Comparison of ENCODE assay signal across 20 mouse cellular contexts in the genomic region with DNA sequence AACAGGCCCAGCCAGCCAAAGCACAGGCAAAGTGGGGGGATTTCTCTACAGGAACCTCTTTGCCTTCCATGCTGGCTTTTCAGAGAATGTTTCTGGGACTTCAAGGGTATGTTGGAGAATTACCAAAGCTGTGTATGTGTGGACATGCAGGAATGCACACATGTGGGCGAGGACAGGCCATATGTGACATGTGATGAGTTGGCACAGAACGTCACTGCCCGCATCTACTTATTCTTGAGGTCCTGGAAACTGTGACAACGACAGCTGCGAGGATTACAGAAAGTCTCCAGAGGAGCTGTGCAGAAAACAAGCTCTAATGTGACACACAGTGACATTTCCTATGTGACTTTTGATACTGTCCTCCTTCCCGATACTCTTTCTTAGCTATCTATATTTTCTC. TPM values are rescaled to one million over a fixed set of nuclear protein-coding genes. Genes with fewer than 3 reads are reported as not detected.
A peak's percentile ranks its signal among the peaks of the same experiment; 100 is the strongest.
DNase-seq lines count a peak whose midpoint lies in the region; ATAC-seq and TF ChIP-seq lines count a peak whose summit lies in the region.
"Had no signal": no experiment of that assay in that cellular context is flagged by ENCODE, and none has a peak within 500 bp of the region (broad histone marks: within the 10 kb centered on the region; RNA-seq: fewer than 3 reads in every experiment).

No protein-coding gene starts in this region.

- peaks cover 13 to 14% of the 10 kb centered on the region in 2 experiments for H3K4me1 ChIP-seq in heart, embryonic 14.5 days (ENCODE audit: control insufficient read depth in 2 of 2, insufficient read depth in 2 of 2, low read length in 2 of 2)
- peaks cover 27% of the 10 kb centered on the region for H3K4me1 ChIP-seq in embryonic facial prominence, embryonic 15.5 days

- H3K9ac ChIP-seq in heart, embryonic 14.5 days (ENCODE audit: low read length): peak overlapping the region; percentile 21; the same call in 1 of the 2 replicates
- no peak overlapping the region for H3K9ac ChIP-seq in embryonic facial prominence, embryonic 15.5 days
- H3K9ac ChIP-seq: neural tube, embryonic 12.5 days had no signal

- no peak overlapping the region for H3K4me3 ChIP-seq in heart, embryonic 14.5 days (ENCODE audit: control insufficient read depth in 1 of 2, insufficient read depth in 1 of 2, low read depth in 1 of 2, low read length in 2 of 2)
- no peak overlapping the region for H3K4me3 ChIP-seq in embryonic facial prominence, embryonic 15.5 days (replicated peaks)
- H3K4me3 ChIP-seq in myocyte: no peak overlapping the region
- H3K4me3 ChIP-seq: layer of hippocampus, adult 2 months; left cerebral cortex, adult 2 months; neural tube, embryonic 12.5 days had no signal

- WGBS in heart, embryonic 14.5 days: 19% methylated on average over 6 of the region's 6 CpGs
- WGBS in embryonic facial prominence, embryonic 15.5 days: 33% methylated on average over 6 of the region's 6 CpGs

- H3K79me2 ChIP-seq in myocyte (ENCODE audit: control insufficient read depth, insufficient read depth): no peaks in the 10 kb centered on the region

- H3K27me3 ChIP-seq in heart, embryonic 14.5 days (ENCODE audit: control insufficient read depth, insufficient read depth, low read length): no peaks in the 10 kb centered on the region
- no peaks in the 10 kb centered on the region for H3K27me3 ChIP-seq in embryonic facial prominence, embryonic 15.5 days
- H3K27me3 ChIP-seq in myocyte (ENCODE audit: control insufficient read depth, insufficient read depth, insufficient read length): peaks cover 8% of the 10 kb centered on the region
- H3K27me3 ChIP-seq: neural tube, embryonic 12.5 days had no signal

- no peak for TF ChIP-seq POLR2A in myocyte (IDR thresholded peaks at IDR 0.05; ENCODE audit: insufficient read length, low read depth)

- H3K27ac ChIP-seq in heart, embryonic 14.5 days (replicated peaks in 1 of 2; ENCODE audit: control insufficient read depth in 1 of 2, insufficient read depth in 1 of 2, low read depth in 2 of 2, low read length in 2 of 2): peak overlapping the region; percentile 70 to 75
- peak overlapping the region; percentile 83 for H3K27ac ChIP-seq in embryonic facial prominence, embryonic 15.5 days (replicated peaks)
- H3K27ac ChIP-seq: layer of hippocampus, adult 2 months; left cerebral cortex, adult 2 months; neural tube, embryonic 12.5 days had no signal

- peak; percentile 35; the same call in 1 of the 2 replicates for ATAC-seq in heart, embryonic 14.5 days (ENCODE audit: insufficient number of reproducible peaks, insufficient read depth, low FRiP score, low read depth)
- no peak for ATAC-seq in embryonic facial prominence, embryonic 15.5 days (ENCODE audit: insufficient number of reproducible peaks, low FRiP score, low TSS enrichment, low read depth)
- ATAC-seq: inflammation-experienced regulatory T-cells, adult 6 months; midbrain, embryonic 16.5 days had no signal

- no peaks in the 10 kb centered on the region for H3K36me3 ChIP-seq in heart, embryonic 14.5 days (ENCODE audit: control insufficient read depth, insufficient read depth, low read length)
- no peaks in the 10 kb centered on the region for H3K36me3 ChIP-seq in embryonic facial prominence, embryonic 15.5 days
- no peaks in the 10 kb centered on the region for H3K36me3 ChIP-seq in myocyte (ENCODE audit: control insufficient read depth, insufficient read depth)
- H3K36me3 ChIP-seq: neural tube, embryonic 12.5 days had no signal

- no peak overlapping the region for H3ac ChIP-seq in myocyte (ENCODE audit: control insufficient read depth, insufficient read length)

- no peaks in the 10 kb centered on the region for H3K9me3 ChIP-seq in heart, embryonic 14.5 days (ENCODE audit: control insufficient read depth, low read length)
- H3K9me3 ChIP-seq in embryonic facial prominence, embryonic 15.5 days (replicated peaks): no peaks in the 10 kb centered on the region
- H3K9me3 ChIP-seq: neural tube, embryonic 12.5 days had no signal

- peak overlapping the region; percentile 19; the same call in 1 of the 2 replicates for H3K4me2 ChIP-seq in heart, embryonic 14.5 days (ENCODE audit: low read length)
- H3K4me2 ChIP-seq in embryonic facial prominence, embryonic 15.5 days (replicated peaks): 0 out of 2 replicates have a peak overlapping the region, but pooled peaks have one; percentile 29
- H3K4me2 ChIP-seq in myocyte (ENCODE audit: low read depth): peak overlapping the region; percentile 41

- DNase-seq in heart, adult 8-10 months (ENCODE audit: low spot score): no peak
- DNase-seq in heart, postnatal 4 days: peak; percentile 59
- DNase-seq in gastrocnemius, adult 8-10 months (ENCODE audit: low spot score in 2 of 2): no peak
- DNase-seq in adrenal gland, postnatal 36 days: no peak
- DNase-seq: adrenal gland, postnatal 10 days; cerebellum, adult 9-11 months; lung, adult 2 months; right cerebral cortex, postnatal 25 days had no signal

TF ChIP-seq in myocyte, 11 proteins besides CTCF, POLR2A, EP300 and RAD21:
- TF ChIP-seq MYOD1 (IDR thresholded peaks at IDR 0.05; ENCODE audit: control insufficient read depth in 1 of 3, insufficient read length in 2 of 3, low read depth in 2 of 3): peak; percentile 51 to 88 (median 52)
- peak in 2 of 3 experiments; percentile 62 to 91 for TF ChIP-seq MYOG (IDR thresholded peaks at IDR 0.05; ENCODE audit: control insufficient read depth in 1 of 3, insufficient read depth in 1 of 3, insufficient read length in 2 of 3, low read depth in 2 of 3)
- TF ChIP-seq TCF3 (IDR thresholded peaks at IDR 0.05; ENCODE audit: insufficient read length, low read depth): peak; percentile 55
- TF ChIP-seq CEBPB (IDR thresholded peaks at IDR 0.05; ENCODE audit: insufficient read depth, poor library complexity, severe bottlenecking): no peak
- TF ChIP-seq POLR2AphosphoS2 (IDR thresholded peaks at IDR 0.05; ENCODE audit: insufficient read length, low read depth): no peak
- no peak for TF ChIP-seq REST (IDR thresholded peaks at IDR 0.05; ENCODE audit: insufficient read depth, insufficient read length)
- TF ChIP-seq TCF12 (IDR thresholded peaks at IDR 0.05; ENCODE audit: insufficient read depth, poor library complexity, severe bottlenecking): peak; percentile 60

RNA-seq across cellular contexts. Expression of gene Nr2e3, which starts 4.8 kb away (rescaled TPM):
- not detected in 2 replicates for polyA plus RNA-seq in heart, embryonic 14.5 days (2014; fragmentation: Nextera tagmentation; extraction: Ambion mirVana)
- not detected for total RNA-seq in heart, adult 8-10 months (2022)
- 1.2 and 1.4 TPM in 2 replicates for polyA plus RNA-seq in embryonic facial prominence, embryonic 15.5 days (2015; fragmentation: Nextera tagmentation; extraction: Ambion mirVana)
- not detected for total RNA-seq in heart, postnatal 4 days (2021)
- not detected for polyA plus RNA-seq in myocyte (2012; fragmentation: generic; extraction: Trizol)
- total RNA-seq in gastrocnemius, adult 8-10 months (2022): not detected
- total RNA-seq in adrenal gland, postnatal 36 days (2021): not detected
- total RNA-seq: adrenal gland, postnatal 10 days; granulocyte monocyte progenitor cell, adult 5-6 weeks; layer of hippocampus, adult 2 months; left cerebral cortex, adult 2 months; liver, adult 2 months; megakaryocyte progenitor cell, adult 5-6 weeks had no signal
- polyA plus RNA-seq: inflammation-experienced regulatory T-cells, adult 6 months; kidney, embryonic 16.5 days; liver, adult 2 months; lung, adult 2 months; midbrain, embryonic 16.5 days had no signal
